Mouse (Mus musculus) cortical plate, adult 2 months (tissue): ENCODE data around the gene Grb14. TPM values are rescaled to one million over a fixed set of nuclear protein-coding genes. Genes with fewer than 3 reads are reported as not detected.

ENCODE experiments used
- H3K27ac ChIP-seq: fragments of 200-500 bp; 2 replicates; pipeline ENCODE4 v1.5.1; 2012; ENCODE audit warnings: low read length, control low read depth, inconsistent platforms; ENCODE audit not compliant: insufficient read depth
- H3K4me1 ChIP-seq: fragments of 200-500 bp; 2 replicates; pipeline ENCODE4 v1.6.1; 2011; ENCODE audit warnings: low read length; ENCODE audit not compliant: control insufficient read depth, insufficient read depth
- H3K4me3 ChIP-seq: fragments of 200-500 bp; 2 replicates; pipeline ENCODE4 v1.5.1; 2011; ENCODE audit warnings: mild to moderate bottlenecking, low read length, control low read depth; ENCODE audit not compliant: insufficient read depth
- CTCF ChIP-seq: fragments of 200-500 bp; IDR thresholded peaks from 2 replicates; pipeline ENCODE4 v1.5.1; 2011; ENCODE audit warnings: mild to moderate bottlenecking, control low read depth, low read length; ENCODE audit not compliant: insufficient read depth; ENCODE audit errors: extremely low read depth
- POLR2A ChIP-seq: fragments of 200-500 bp; IDR thresholded peaks from 2 replicates; pipeline ENCODE4 v1.6.1; 2011; ENCODE audit warnings: mild to moderate bottlenecking, low read length, control low read depth; ENCODE audit not compliant: insufficient read depth; ENCODE audit errors: extremely low read depth
- polyA plus RNA-seq: library from polyadenylated mRNA; depleted of rRNA; stranded (reverse); fragments of >200 nt; gene quantifications from 2 replicates; pipeline ENCODE4 v1.2.3, GENCODE M21; 2012; rRNA removed

The Grb14 gene
- polyA plus RNA-seq, result 35.1 and 37.1 TPM in 2 replicates

- TF ChIP-seq POLR2A (no peak), CTCF (no peak)
- H3K27ac ChIP-seq, result no peak within 1 kb of the TSS
- H3K4me1 ChIP-seq, result peaks cover 2% of the 10 kb centered on the region; the same call in 1 of the 2 replicates
- no peak within 1 kb of the TSS for H3K4me3 ChIP-seq
Measured at GRCm38 (mm10) chr2:65024887-65025286, at the start of gene Grb14. TSS of gene Grb14 (minus strand) at chr2:65024987.

GRCm38 (mm10) chr2:65072205-65072604 lies 47.4 kb upstream of the Grb14 start:
- H3K4me1 ChIP-seq, result peaks cover 2% of the 10 kb centered on the region; the same call in 1 of the 2 replicates
- no peak overlapping the region for H3K4me3 ChIP-seq
- no peak overlapping the region for H3K27ac ChIP-seq
- no peak for TF ChIP-seq CTCF
- no peak for TF ChIP-seq POLR2A

- no peak overlapping the region for H3K4me3 ChIP-seq
- TF ChIP-seq POLR2A, result no peak
- no peak for TF ChIP-seq CTCF
- no peaks in the 10 kb centered on the region for H3K4me1 ChIP-seq
- no peak overlapping the region for H3K27ac ChIP-seq
Measured at GRCm38 (mm10) chr2:65053764-65054163, 29.0 kb upstream of the Grb14 start.

GRCm38 (mm10) chr2:65052191-65053012 lies 27.6 kb upstream of the Grb14 start:
- no peak overlapping the region for H3K4me3 ChIP-seq
- TF ChIP-seq CTCF (no peak), POLR2A (no peak)
- H3K27ac ChIP-seq, result no peak overlapping the region
- H3K4me1 ChIP-seq, result no peaks in the 10 kb centered on the region

- TF ChIP-seq POLR2A (no peak), CTCF (no peak)
- no peak overlapping the region for H3K27ac ChIP-seq
- no peak overlapping the region for H3K4me3 ChIP-seq
- H3K4me1 ChIP-seq, result no peaks in the 10 kb centered on the region
Measured at GRCm38 (mm10) chr2:65050776-65051175, 26.0 kb upstream of the Grb14 start.

GRCm38 (mm10) chr2:65048234-65049017 lies 23.6 kb upstream of the Grb14 start:
- H3K27ac ChIP-seq, result no peak overlapping the region
- no peak overlapping the region for H3K4me3 ChIP-seq
- H3K4me1 ChIP-seq, result no peaks in the 10 kb centered on the region
- TF ChIP-seq POLR2A (no peak), CTCF (no peak)

- Histone ChIP-seq H3K4me1 (no peaks in the 10 kb centered on the region), H3K4me3 (no peak overlapping the region), H3K27ac (no peak overlapping the region)
- no peak for TF ChIP-seq POLR2A
- TF ChIP-seq CTCF, result no peak
Measured at GRCm38 (mm10) chr2:65038164-65038563, 13.4 kb upstream of the Grb14 start.

- TF ChIP-seq CTCF (no peak), POLR2A (no peak)
- Histone ChIP-seq H3K27ac (no peak overlapping the region), H3K4me3 (no peak overlapping the region), H3K4me1 (no peaks in the 10 kb centered on the region)
Measured at GRCm38 (mm10) chr2:65037546-65037945, 12.8 kb upstream of the Grb14 start.

- Histone ChIP-seq H3K27ac (peak overlapping the region; percentile 99), H3K4me1 (peaks cover 3% of the 10 kb centered on the region; the same call in 1 of the 2 replicates), H3K4me3 (peak overlapping the region; percentile 95)
- TF ChIP-seq POLR2A (0 out of 2 replicates have a peak, but pooled peaks have one; percentile 11), CTCF (no peak)
Measured at GRCm38 (mm10) chr2:65022363-65023240, 2.2 kb downstream of the Grb14 start.
